Mouse (Mus musculus): ENCODE results near the gene Celf1.
"Not testable (repeated sequence)": the region's sequence is repeated elsewhere in the genome, so short reads cannot be mapped to it uniquely, and the experiment has no call there.

Gene Celf1

GRCm38 (mm10) chr2:91023956-91024355 is 83.8 kb downstream of the Celf1 start:
- DNase-seq, result no peak

- no peak for DNase-seq
Observed at GRCm38 (mm10) chr2:91025081-91025516, 84.9 kb downstream of the Celf1 start.

GRCm38 (mm10) chr2:91026491-91026890 is 86.3 kb downstream of the Celf1 start:
- DNase-seq, result no peak

GRCm38 (mm10) chr2:91027391-91028214 is 87.4 kb downstream of the Celf1 start:
- peak; percentile 24 for DNase-seq

GRCm38 (mm10) chr2:91031216-91031615 is 91.0 kb downstream of the Celf1 start:
- no peak for DNase-seq

- DNase-seq, result no peak
Observed at GRCm38 (mm10) chr2:91033000-91033399, 92.8 kb downstream of the Celf1 start.

GRCm38 (mm10) chr2:91035385-91035784 is 95.2 kb downstream of the Celf1 start, which contains the start of gene Rapsn:
Gene Rapsn (plus strand): TSS chr2:91035620.
- peak; percentile 78 for DNase-seq

- DNase-seq, result no peak
Observed at GRCm38 (mm10) chr2:91041786-91042185, 101.6 kb downstream of the Celf1 start.

- no peak for DNase-seq
Observed at GRCm38 (mm10) chr2:91042651-91043398, 102.6 kb downstream of the Celf1 start.

GRCm38 (mm10) chr2:91044727-91045126 is 104.5 kb downstream of the Celf1 start:
- DNase-seq, result no peak

GRCm38 (mm10) chr2:91045805-91046204 is 105.6 kb downstream of the Celf1 start:
- DNase-seq, result not testable (repeated sequence)

- DNase-seq, result peak; percentile 54
Observed at GRCm38 (mm10) chr2:91047359-91047758, 107.2 kb downstream of the Celf1 start.

GRCm38 (mm10) chr2:91051917-91052316 is 111.7 kb downstream of the Celf1 start:
- DNase-seq, result no peak

- no peak for DNase-seq
Observed at GRCm38 (mm10) chr2:91052752-91053151, 112.6 kb downstream of the Celf1 start.

- DNase-seq, result no peak
Observed at GRCm38 (mm10) chr2:91053181-91053933, 113.2 kb downstream of the Celf1 start.

GRCm38 (mm10) chr2:91053934-91054382 is 113.8 kb downstream of the Celf1 start, which contains the start of gene Psmc3:
Gene Psmc3 (plus strand): TSS chr2:91054009.
- peak; percentile 94 for DNase-seq

GRCm38 (mm10) chr2:91058435-91058834 is 118.3 kb downstream of the Celf1 start:
- DNase-seq, result no peak

- no peak for DNase-seq
Observed at GRCm38 (mm10) chr2:91059376-91059775, 119.2 kb downstream of the Celf1 start.

- no peak for DNase-seq
Observed at GRCm38 (mm10) chr2:91060544-91061355, 120.6 kb downstream of the Celf1 start.

- DNase-seq, result peak; percentile 69
Observed at GRCm38 (mm10) chr2:91061849-91062481, 121.8 kb downstream of the Celf1 start.

- DNase-seq, result no peak
Observed at GRCm38 (mm10) chr2:91062779-91063606, 122.8 kb downstream of the Celf1 start.

Data from kidney, adult 11 months (tissue).